Mouse (Mus musculus) urinary bladder, postnatal 4 days (tissue): ENCODE measurements around the gene Tmem110.

ENCODE experiments used
- DNase-seq, 2 experiments: peaks; one replicate each; pipeline ENCODE4 v3.0.0; 2021 to 2022; ENCODE audit warnings: low spot score in 2 of 2

Tmem110 gene

GRCm38 (mm10) chr14:30862368-30862767 lies 37.0 kb downstream of the Tmem110 start:
- no peak for DNase-seq

GRCm38 (mm10) chr14:30865311-30865710 lies 39.9 kb downstream of the Tmem110 start:
- DNase-seq: no peak

- peak; percentile 62 to 80 for DNase-seq
Measured at GRCm38 (mm10) chr14:30867042-30867441, 41.7 kb downstream of the Tmem110 start.

GRCm38 (mm10) chr14:30868826-30869225 lies 43.4 kb downstream of the Tmem110 start:
- no peak for DNase-seq

- DNase-seq: no peak
Measured at GRCm38 (mm10) chr14:30869391-30869801, 44.0 kb downstream of the Tmem110 start.

GRCm38 (mm10) chr14:30870206-30871147 lies 45.1 kb downstream of the Tmem110 start:
- no peak for DNase-seq

GRCm38 (mm10) chr14:30874095-30874700 lies 48.8 kb downstream of the Tmem110 start:
- no peak for DNase-seq

GRCm38 (mm10) chr14:30875130-30875865 lies 49.9 kb downstream of the Tmem110 start:
- no peak for DNase-seq

- DNase-seq: no peak
Measured at GRCm38 (mm10) chr14:30875955-30876354, 50.6 kb downstream of the Tmem110 start.

GRCm38 (mm10) chr14:30876451-30876850 lies 51.1 kb downstream of the Tmem110 start:
- no peak for DNase-seq

- no peak for DNase-seq
Measured at GRCm38 (mm10) chr14:30877827-30878226, 52.4 kb downstream of the Tmem110 start.

- no peak for DNase-seq
Measured at GRCm38 (mm10) chr14:30878958-30879571, 53.7 kb downstream of the Tmem110 start, which contains the start of gene Mustn1. Mustn1 (plus strand) TSS chr14:30879200.

- no peak for DNase-seq
Measured at GRCm38 (mm10) chr14:30879794-30880193, 54.4 kb downstream of the Tmem110 start.

- DNase-seq: no peak
Measured at GRCm38 (mm10) chr14:30880251-30880650, 54.9 kb downstream of the Tmem110 start.

- no peak for DNase-seq
Measured at GRCm38 (mm10) chr14:30880811-30881717, 55.7 kb downstream of the Tmem110 start.

GRCm38 (mm10) chr14:30881718-30882108 lies 56.3 kb downstream of the Tmem110 start:
- no peak for DNase-seq

- DNase-seq: no peak
Measured at GRCm38 (mm10) chr14:30885298-30885697, 59.9 kb downstream of the Tmem110 start.

- DNase-seq: no peak
Measured at GRCm38 (mm10) chr14:30886204-30886603, 60.8 kb downstream of the Tmem110 start, which contains the start of gene Itih4. Itih4 (plus strand) TSS chr14:30886476.

- DNase-seq: no peak
Measured at GRCm38 (mm10) chr14:30888271-30888732, 62.9 kb downstream of the Tmem110 start.

- no peak for DNase-seq
Measured at GRCm38 (mm10) chr14:30899972-30900371, 74.6 kb downstream of the Tmem110 start.
